Mouse (Mus musculus): ENCODE measurements around the gene Nfxl1. TPM values are rescaled to one million over a fixed set of nuclear protein-coding genes. Genes with fewer than 3 reads are reported as not detected.

The Nfxl1 gene
- total RNA-seq, 2 experiments from 2014 or later = 3.0 to 4.0 TPM

DNA sequence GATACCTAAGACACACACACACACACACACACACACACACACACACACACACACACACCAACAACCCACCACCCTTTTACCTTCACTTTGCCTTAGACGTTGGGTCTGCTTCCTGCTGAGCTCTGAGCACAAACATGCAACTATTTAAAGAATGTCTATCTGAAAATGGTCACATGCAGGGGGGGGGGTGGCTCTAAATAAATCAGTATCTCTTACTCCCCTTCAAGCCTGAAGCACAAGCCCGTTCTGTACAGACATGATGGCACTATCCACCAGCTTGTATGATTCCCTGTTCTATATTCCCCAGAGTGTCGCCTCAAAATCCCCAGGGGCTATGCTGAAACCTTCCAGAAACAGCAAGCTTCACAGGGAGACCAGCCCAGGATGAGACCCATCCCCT, 57.7 kb downstream of the Nfxl1 start:
- DNase-seq = no peak

DNA sequence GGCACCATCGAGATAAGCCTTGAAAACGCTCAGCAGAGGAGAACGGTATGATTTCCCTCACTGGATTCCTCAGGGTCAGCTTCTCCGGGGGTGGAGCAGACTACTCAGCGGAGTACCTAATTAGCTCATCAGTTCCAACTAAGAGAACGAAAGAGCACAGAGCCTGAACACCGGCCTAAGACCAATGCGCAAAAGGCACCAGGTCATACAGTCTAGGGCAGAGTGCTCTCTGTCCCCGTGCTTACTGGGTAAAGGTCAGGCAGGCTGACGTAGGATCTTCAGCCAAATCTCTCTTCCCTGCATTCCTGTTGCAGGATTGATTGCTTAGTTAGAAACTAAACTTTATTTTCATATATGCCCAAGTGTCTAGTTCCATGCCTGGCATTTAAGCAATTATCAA, 61.2 kb downstream of the Nfxl1 start:
- no peak for DNase-seq

DNA sequence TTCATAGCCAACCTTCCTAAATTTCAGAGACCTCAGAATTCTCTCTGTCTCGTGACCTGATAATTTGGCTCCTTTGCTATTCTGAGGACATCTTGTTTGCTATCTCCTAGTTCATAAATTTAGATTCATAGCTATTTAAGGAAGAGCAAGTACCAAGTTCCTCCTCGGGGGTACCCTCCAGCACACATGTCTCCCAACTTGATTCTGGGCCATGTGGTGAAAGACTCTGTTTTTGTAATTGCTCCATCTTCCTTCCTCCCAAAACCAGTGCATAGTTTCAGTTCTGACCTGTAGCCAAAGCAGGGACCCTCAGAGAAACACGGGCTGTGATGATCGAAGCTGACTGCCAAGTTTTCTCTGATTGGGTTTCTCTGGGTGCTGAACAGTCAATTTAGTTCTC, 62.7 kb downstream of the Nfxl1 start:
- no peak for DNase-seq

DNA sequence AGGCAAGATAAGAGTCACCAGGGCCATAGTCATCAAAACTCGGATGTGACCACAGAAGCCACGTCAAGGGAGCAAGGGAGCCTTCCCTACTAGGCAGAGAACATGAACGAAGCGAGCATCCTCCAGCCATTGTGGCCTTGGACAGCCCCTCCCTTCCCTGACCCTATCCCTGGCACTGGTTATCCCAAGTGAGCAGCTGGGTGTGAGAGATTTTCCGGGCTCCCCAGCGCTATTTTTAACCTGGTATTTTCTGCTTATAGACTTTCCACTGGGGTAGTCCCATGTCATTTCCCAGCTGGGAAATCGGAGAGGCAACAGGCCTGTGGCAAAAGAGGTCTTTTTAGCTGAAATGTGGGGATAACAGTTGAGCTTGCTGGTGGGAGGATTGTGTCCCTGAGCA, 65.6 kb downstream of the Nfxl1 start:
- no peak for DNase-seq

DNA sequence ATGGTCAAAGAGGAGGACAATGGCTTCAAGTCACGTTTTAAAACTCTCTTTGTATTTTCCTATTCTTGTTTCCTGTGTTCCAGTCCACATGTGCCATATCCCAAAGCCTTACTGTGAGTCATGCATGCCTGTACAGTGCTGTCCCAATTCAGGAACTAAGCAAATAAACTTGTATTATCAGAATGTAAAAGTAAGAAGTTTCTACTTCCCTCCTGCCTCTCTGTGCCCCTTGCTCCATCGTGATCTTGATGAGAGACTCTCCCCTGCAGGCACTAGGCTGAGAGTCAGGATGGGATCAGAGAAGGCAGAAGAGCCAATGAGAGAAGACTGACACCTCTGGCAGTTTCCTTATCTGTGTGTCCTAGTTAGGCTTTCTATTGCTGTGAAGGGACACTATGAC, 68.3 kb downstream of the Nfxl1 start:
- DNase-seq = no peak

DNA sequence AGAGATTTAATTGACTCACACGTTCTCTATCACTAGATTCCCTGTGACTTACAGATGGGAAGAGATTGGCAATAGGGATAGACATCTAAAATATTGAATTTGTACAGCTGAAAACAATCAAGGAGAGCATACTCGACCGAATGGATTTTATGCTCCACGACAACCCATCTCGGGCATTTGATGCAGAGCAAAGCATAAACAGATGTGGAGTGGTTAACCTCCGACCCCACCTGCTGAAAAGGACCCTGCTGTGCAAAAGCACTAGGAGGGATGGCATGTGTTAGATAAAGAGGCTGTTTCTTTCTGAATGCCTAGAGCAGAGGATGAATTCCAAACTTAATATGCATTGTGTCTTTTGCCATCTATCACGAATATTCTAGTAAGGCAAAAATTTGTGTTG, 79.0 kb downstream of the Nfxl1 start:
- no peak for DNase-seq

DNA sequence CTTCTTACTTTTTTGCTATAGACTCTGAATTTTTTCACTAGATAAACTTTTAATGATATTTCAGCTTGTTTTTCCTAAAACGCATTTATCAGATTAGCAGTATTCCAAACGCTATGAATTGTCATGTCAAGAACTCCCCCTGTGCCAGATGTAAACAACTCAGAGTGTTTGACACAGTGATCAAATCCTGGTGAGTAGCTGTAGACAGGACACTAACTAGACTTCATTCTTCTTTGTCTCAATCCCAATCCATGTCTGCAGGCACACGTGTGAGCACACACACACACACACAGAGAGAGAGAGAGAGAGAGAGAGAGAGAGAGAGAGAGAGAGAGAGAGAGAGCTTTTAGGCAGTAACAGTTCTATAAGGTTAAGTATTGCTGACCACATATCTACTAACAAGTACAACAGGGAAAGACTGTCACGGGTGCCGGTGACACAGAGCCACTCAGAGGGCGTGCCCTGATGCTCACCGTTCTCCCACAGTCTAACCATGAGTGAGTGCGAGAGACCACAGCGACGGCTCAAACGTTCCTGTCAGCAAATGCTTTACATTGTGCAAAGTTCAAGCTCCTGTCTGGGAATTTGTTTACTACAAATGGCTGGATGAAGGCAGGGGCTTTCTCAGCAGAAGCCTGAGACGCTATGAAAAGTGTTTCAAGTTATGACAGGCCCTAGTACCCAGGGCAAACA, 87.0 kb downstream of the Nfxl1 start:
- no peak for DNase-seq

DNA sequence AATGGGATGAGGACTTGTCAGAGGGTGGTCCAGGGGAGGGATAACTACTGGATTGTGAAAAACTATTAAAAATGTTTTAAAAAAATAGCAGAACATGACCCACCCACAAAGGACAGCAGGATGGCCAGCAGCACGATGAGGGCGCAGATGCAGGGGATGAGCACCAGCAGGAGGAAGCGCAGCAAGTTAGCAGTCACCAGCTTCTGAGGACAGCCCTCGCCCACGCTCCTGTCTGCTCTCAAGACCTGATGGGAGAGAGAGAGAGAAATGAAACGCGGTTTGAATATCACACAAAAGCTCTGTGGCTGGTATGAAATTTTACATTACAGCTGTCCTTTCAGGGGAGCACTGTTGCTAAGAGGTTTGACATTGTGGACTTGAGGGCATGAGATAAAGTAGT, 87.7 kb downstream of the Nfxl1 start:
- DNase-seq = no peak

DNA sequence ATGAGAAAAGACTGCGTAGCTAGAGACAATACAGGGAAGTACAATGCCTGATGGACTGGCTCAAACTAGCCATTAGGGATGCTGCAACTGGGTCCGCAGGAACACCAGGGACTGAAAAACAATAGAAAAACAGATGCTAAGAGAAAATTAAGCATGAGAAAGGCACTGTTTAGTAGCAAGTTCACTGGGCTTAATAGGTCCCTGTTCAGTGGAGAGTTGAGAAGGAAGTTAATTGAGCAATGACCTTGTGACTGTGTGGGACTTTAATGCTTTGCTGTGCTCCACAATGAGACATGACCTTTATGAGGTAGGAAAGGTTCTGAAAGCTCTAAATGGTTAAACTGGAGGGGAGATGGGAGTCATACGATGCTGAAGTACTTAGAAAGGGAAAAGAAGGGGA, 94.6 kb downstream of the Nfxl1 start:
- no peak for DNase-seq

Other genes with a start within 250 kb of the Nfxl1 start
- gene Corin, start 55.2 kb downstream of the Nfxl1 start, total RNA-seq (2021) = under 1 TPM; 0.05 to 0.18 TPM
- not detected for gene Zar1, start 21.6 kb upstream of the Nfxl1 start, total RNA-seq (2021)
- not detected for gene Gm5868, start 27.9 kb upstream of the Nfxl1 start, total RNA-seq (2021)
- not detected for gene Cnga1, start 84.6 kb upstream of the Nfxl1 start, total RNA-seq (2021)
- not detected for gene Nipal1, start 88.1 kb upstream of the Nfxl1 start, total RNA-seq (2021)
- under 1 TPM in 1 of 2 experiments, not detected in 1; 0.11 TPM for gene Txk, start 193.1 kb upstream of the Nfxl1 start, total RNA-seq (2021)

Measured in gastrocnemius, postnatal 25 days (tissue).